Mouse (Mus musculus): Measurements from ENCODE around the gene Hspa5. TPM values are rescaled to one million over a fixed set of nuclear protein-coding genes. Genes with fewer than 3 reads are reported as not detected.
"Not testable (repeated sequence)": the region's sequence is repeated elsewhere in the genome, so short reads cannot be mapped to it uniquely, and the experiment has no call there.

Gene Hspa5
- polyA plus RNA-seq, 1 experiment from 2014 or later = 538 TPM

DNA sequence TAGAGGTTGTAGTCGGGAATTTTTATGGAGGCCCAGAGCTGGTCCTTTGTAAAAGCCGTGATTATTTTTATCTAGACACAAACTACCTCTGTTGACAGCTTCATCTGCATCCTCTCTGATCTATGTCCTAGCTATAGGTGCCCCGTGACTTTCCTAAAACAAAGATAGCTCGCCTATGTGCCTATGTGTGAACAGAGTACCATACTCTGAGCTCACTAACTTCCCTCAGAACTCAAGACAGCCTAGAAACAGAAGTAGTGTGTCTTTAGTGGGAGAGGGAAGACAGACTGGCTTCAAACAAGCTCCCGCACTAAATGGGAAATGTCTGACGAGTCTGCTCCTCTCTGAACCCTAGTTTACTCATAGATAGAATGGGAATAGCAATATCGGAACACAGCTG, 28.6 kb downstream of the Hspa5 start:
- Histone ChIP-seq H3K9ac (ENCODE audit: low read depth, low read length) (peak overlapping the region; percentile 83), H3K36me3 (ENCODE audit: control insufficient read depth, insufficient read depth) (peaks cover 5% of the 10 kb centered on the region), H3K9me3 (replicated peaks; ENCODE audit: control insufficient read depth, low read length) (no peaks in the 10 kb centered on the region), H3K4me1 (ENCODE audit: control insufficient read depth, low read depth, low read length) (peaks cover 31% of the 10 kb centered on the region), H3K27me3 (ENCODE audit: control insufficient read depth, insufficient read depth, low read depth, low read length) (no peaks in the 10 kb centered on the region), H3K4me3 (ENCODE audit: low read depth, low read length) (peak overlapping the region; percentile 82), H3K4me2 (ENCODE audit: low read depth, low read length) (peak overlapping the region; percentile 78), H3K27ac (ENCODE audit: low read length) (peak overlapping the region; percentile 89)
- ATAC-seq (ENCODE audit: low read depth) = no peak
- 29% methylated on average over 7 of the region's 7 CpGs for WGBS (ENCODE audit: insufficient replicate concordance)

DNA sequence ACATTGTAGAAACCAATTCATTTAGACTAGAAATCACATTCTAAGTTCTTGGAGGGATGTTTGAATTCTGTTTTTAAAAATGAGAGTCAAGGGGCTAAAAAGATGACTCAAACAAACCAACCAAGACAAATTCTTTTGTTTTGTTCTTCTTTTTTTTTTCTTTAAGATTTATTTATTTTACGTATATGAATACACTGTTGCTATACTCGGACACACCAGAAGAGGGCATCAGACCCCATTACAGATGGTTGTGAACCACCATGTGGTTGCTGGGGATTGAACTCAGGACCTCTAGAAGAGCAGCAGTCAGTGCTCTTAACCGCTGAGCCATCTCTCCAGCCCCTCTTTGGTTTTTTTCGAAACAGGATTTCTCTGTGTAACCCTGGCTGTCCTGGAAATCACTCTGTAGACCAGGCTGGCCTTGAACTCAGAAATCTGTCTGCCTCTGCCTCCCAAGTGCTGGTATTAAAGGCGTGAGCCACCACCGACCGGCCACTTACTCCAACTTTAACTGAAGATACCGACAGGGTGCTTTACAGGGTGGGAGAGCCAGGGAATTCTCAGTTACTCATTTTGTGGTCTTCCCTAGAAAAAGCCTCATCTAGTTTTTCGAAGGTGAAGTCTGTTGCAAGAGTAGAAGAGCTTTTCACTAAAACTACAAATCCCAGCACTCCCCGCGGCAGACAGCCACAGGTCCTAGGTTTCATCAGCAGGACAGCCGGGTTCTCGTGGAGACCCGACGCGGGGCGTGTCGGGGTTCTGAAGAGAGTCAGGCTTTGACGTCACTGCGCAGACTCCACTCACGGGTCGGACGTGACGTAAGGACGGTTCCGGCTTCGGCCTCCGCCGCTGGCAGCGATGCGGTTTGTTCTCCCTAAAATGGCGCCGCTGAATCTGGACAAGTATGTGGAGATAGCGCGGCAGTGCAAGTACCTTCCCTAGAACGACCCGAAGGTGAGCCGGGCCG, 30.0 kb downstream of the Hspa5 start:
- Histone ChIP-seq H3K4me3 (ENCODE audit: low read depth, low read length) (peak overlapping the region; percentile 74), H3K36me3 (ENCODE audit: control insufficient read depth, insufficient read depth) (peaks cover 16% of the 10 kb centered on the region), H3K9me3 (replicated peaks; ENCODE audit: control insufficient read depth, low read length) (no peaks in the 10 kb centered on the region), H3K4me1 (ENCODE audit: control insufficient read depth, low read depth, low read length) (peaks cover 42% of the 10 kb centered on the region), H3K27ac (ENCODE audit: low read length) (peak overlapping the region; percentile 93), H3K9ac (ENCODE audit: low read depth, low read length) (peak overlapping the region; percentile 90), H3K4me2 (ENCODE audit: low read depth, low read length) (peak overlapping the region; percentile 18), H3K27me3 (ENCODE audit: control insufficient read depth, insufficient read depth, low read depth, low read length) (no peaks in the 10 kb centered on the region)
- ATAC-seq (ENCODE audit: low read depth) = peak; percentile 86
- 5% methylated on average over 39 of the region's 39 CpGs for WGBS (ENCODE audit: insufficient replicate concordance)

- Histone ChIP-seq H3K36me3 (ENCODE audit: control insufficient read depth, insufficient read depth) (peaks cover 22% of the 10 kb centered on the region), H3K4me1 (ENCODE audit: control insufficient read depth, low read depth, low read length) (peaks cover 48% of the 10 kb centered on the region), H3K9ac (ENCODE audit: low read depth, low read length) (peak overlapping the region; percentile 90), H3K4me2 (ENCODE audit: low read depth, low read length) (peak overlapping the region; percentile 42), H3K4me3 (ENCODE audit: low read depth, low read length) (peak overlapping the region; percentile 74), H3K27ac (ENCODE audit: low read length) (peak overlapping the region; percentile 93)
- not testable (repeated sequence) for H3K27me3 ChIP-seq (ENCODE audit: control insufficient read depth, insufficient read depth, low read depth, low read length); H3K9me3 ChIP-seq (replicated peaks; ENCODE audit: control insufficient read depth, low read length)
- under 1% methylated on average over 28 of the region's 32 CpGs for WGBS (ENCODE audit: insufficient replicate concordance)
- ATAC-seq (ENCODE audit: low read depth) = peak; percentile 25
These were observed 30.9 kb downstream of the Hspa5 start for GRCm38 (mm10) chr2:34802565-34803245.

- peak overlapping the region; percentile 57 for H3K9ac ChIP-seq (ENCODE audit: low read depth, low read length)
- no peaks in the 10 kb centered on the region for H3K9me3 ChIP-seq (replicated peaks; ENCODE audit: control insufficient read depth, low read length)
- peak overlapping the region; percentile 56 for H3K4me3 ChIP-seq (ENCODE audit: low read depth, low read length)
- no peak for ATAC-seq (ENCODE audit: low read depth)
- H3K36me3 ChIP-seq (ENCODE audit: control insufficient read depth, insufficient read depth) = peaks cover 26% of the 10 kb centered on the region
- peak overlapping the region; percentile 95 for H3K27ac ChIP-seq (ENCODE audit: low read length)
- peak overlapping the region; percentile 63 for H3K4me2 ChIP-seq (ENCODE audit: low read depth, low read length)
- 70% methylated on average over 3 of the region's 3 CpGs for WGBS (ENCODE audit: insufficient replicate concordance)
- H3K4me1 ChIP-seq (ENCODE audit: control insufficient read depth, low read depth, low read length) = peaks cover 50% of the 10 kb centered on the region
- H3K27me3 ChIP-seq (ENCODE audit: control insufficient read depth, insufficient read depth, low read depth, low read length) = no peaks in the 10 kb centered on the region
These were observed 32.0 kb downstream of the Hspa5 start for GRCm38 (mm10) chr2:34803746-34804145.

- WGBS (ENCODE audit: insufficient replicate concordance) = 84% methylated on average over 2 of the region's 2 CpGs
- Histone ChIP-seq H3K4me1 (ENCODE audit: control insufficient read depth, low read depth, low read length) (peaks cover 52% of the 10 kb centered on the region), H3K27ac (ENCODE audit: low read length) (peak overlapping the region; percentile 95), H3K9me3 (replicated peaks; ENCODE audit: control insufficient read depth, low read length) (no peaks in the 10 kb centered on the region), H3K27me3 (ENCODE audit: control insufficient read depth, insufficient read depth, low read depth, low read length) (no peaks in the 10 kb centered on the region), H3K36me3 (ENCODE audit: control insufficient read depth, insufficient read depth) (peaks cover 30% of the 10 kb centered on the region), H3K9ac (ENCODE audit: low read depth, low read length) (peak overlapping the region; percentile 57), H3K4me2 (ENCODE audit: low read depth, low read length) (peak overlapping the region; percentile 63), H3K4me3 (ENCODE audit: low read depth, low read length) (peak overlapping the region; percentile 56)
- no peak for ATAC-seq (ENCODE audit: low read depth)
These were observed 32.4 kb downstream of the Hspa5 start for GRCm38 (mm10) chr2:34804172-34804571.

DNA sequence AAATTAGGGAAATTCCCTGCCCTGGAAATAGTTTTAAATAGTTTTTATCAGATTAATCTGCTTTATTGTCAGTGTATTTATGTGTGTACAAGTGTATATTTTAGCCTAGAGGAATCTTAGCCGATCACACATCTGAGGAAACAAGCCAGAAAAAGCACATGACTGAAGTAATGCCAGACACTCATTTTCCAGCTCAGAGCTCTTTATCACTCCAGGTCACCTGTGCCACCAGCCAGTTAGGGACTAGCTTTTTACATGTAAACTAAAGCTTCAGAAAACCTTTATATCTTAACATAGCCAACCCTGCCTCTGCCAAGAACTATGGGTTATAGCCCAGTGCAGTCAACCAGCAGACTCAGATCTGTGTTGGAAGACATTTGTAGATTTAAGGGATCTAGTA, 33.0 kb downstream of the Hspa5 start:
- H3K4me2 ChIP-seq (ENCODE audit: low read depth, low read length) = peak overlapping the region; percentile 63
- peak overlapping the region; percentile 57 for H3K9ac ChIP-seq (ENCODE audit: low read depth, low read length)
- peak; percentile 46 for ATAC-seq (ENCODE audit: low read depth)
- peak overlapping the region; percentile 56 for H3K4me3 ChIP-seq (ENCODE audit: low read depth, low read length)
- H3K36me3 ChIP-seq (ENCODE audit: control insufficient read depth, insufficient read depth) = peaks cover 31% of the 10 kb centered on the region
- peak overlapping the region; percentile 95 for H3K27ac ChIP-seq (ENCODE audit: low read length)
- peaks cover 59% of the 10 kb centered on the region for H3K4me1 ChIP-seq (ENCODE audit: control insufficient read depth, low read depth, low read length)
- 22% methylated on average over 1 of the region's 1 CpGs for WGBS (ENCODE audit: insufficient replicate concordance)
- no peaks in the 10 kb centered on the region for H3K9me3 ChIP-seq (replicated peaks; ENCODE audit: control insufficient read depth, low read length)
- no peaks in the 10 kb centered on the region for H3K27me3 ChIP-seq (ENCODE audit: control insufficient read depth, insufficient read depth, low read depth, low read length)

- Histone ChIP-seq H3K27ac (ENCODE audit: low read length) (peak overlapping the region; percentile 87), H3K4me2 (ENCODE audit: low read depth, low read length) (peak overlapping the region; percentile 63), H3K4me3 (ENCODE audit: low read depth, low read length) (peak overlapping the region; percentile 40), H3K36me3 (ENCODE audit: control insufficient read depth, insufficient read depth) (peaks cover 35% of the 10 kb centered on the region), H3K9me3 (replicated peaks; ENCODE audit: control insufficient read depth, low read length) (no peaks in the 10 kb centered on the region), H3K27me3 (ENCODE audit: control insufficient read depth, insufficient read depth, low read depth, low read length) (no peaks in the 10 kb centered on the region), H3K9ac (ENCODE audit: low read depth, low read length) (peak overlapping the region; percentile 44), H3K4me1 (ENCODE audit: control insufficient read depth, low read depth, low read length) (peaks cover 57% of the 10 kb centered on the region)
- peak; percentile 47 for ATAC-seq (ENCODE audit: low read depth)
- WGBS (ENCODE audit: insufficient replicate concordance) = 75% methylated on average over 10 of the region's 10 CpGs
These were observed 33.7 kb downstream of the Hspa5 start for GRCm38 (mm10) chr2:34805364-34805950.

DNA sequence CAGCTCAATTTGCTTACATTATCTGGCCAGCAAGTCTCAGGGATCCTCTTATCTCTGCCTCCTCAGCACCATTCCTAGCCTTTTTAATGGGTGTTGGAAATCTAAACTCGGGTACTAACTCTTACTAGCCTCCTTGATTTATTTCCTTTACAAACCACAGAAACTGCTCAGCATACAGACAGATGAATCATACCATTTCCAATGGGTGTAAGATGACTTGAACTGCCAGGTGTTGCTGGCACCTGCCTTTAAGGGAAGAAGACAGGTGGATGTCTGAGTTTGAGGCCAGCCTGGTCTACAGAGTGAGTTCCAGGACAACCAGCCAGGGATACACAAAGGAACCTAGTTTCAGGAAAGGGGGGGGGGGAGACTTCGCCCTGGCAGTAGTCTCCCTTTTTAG, 36.3 kb downstream of the Hspa5 start:
- H3K27ac ChIP-seq (ENCODE audit: low read length) = peak overlapping the region; percentile 66
- no peaks in the 10 kb centered on the region for H3K27me3 ChIP-seq (ENCODE audit: control insufficient read depth, insufficient read depth, low read depth, low read length)
- peaks cover 58% of the 10 kb centered on the region for H3K36me3 ChIP-seq (ENCODE audit: control insufficient read depth, insufficient read depth)
- no peak overlapping the region for H3K4me2 ChIP-seq (ENCODE audit: low read depth, low read length)
- no peaks in the 10 kb centered on the region for H3K9me3 ChIP-seq (replicated peaks; ENCODE audit: control insufficient read depth, low read length)
- H3K4me1 ChIP-seq (ENCODE audit: control insufficient read depth, low read depth, low read length) = peaks cover 59% of the 10 kb centered on the region
- ATAC-seq (ENCODE audit: low read depth) = no peak
- H3K9ac ChIP-seq (ENCODE audit: low read depth, low read length) = no peak overlapping the region
- WGBS (ENCODE audit: insufficient replicate concordance) = 41% methylated on average over 2 of the region's 2 CpGs
- H3K4me3 ChIP-seq (ENCODE audit: low read depth, low read length) = no peak overlapping the region
